ENCODE assay signal across 8 mouse cellular contexts in the genomic region with DNA sequence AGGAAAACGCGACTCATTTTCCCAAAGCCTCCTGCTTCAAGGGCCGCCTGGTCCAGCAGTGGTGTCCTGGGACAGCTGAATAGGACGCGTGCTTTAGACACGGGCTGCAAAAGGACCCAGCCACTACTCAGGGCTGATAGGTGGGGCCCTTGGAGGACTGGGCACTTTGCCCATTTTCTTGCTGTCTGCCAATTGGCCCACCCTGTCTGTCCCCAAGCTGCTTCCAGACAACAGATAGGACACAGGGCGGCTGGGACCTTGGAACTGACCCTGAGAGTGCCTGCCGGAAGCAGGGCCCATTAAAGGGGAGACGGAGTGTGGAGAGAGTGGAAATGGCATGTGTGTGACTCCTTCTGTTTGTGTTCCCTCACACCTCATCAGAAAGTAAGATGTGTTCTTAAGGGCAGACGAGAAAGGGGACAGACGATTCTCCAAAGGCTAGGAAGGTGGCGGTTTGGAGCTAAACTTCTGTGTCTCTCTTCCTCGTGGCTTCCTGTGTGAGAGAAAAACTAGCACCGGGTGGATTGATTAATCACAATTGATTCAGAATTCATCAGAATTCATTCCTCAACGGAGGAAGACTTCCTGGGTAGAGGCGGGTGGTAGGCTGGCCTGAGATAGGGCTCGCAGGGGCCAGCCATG. TPM values are rescaled to one million over a fixed set of nuclear protein-coding genes. Genes with fewer than 3 reads are reported as not detected.
A peak's percentile ranks its signal among the peaks of the same experiment; 100 is the strongest.
DNase-seq lines count a peak whose midpoint lies in the region; ATAC-seq and TF ChIP-seq lines count a peak whose summit lies in the region.

No protein-coding gene starts in this region.

- ATAC-seq in G1E (ENCODE audit: extremely low read depth, insufficient number of reproducible peaks, low FRiP score, poor library complexity, severe bottlenecking), result no peak
- ATAC-seq in forebrain, embryonic 14.5 days, result peak; percentile 45
- peak; percentile 85 for ATAC-seq in heart, postnatal 0 days (ENCODE audit: insufficient read depth, low read depth)
- ATAC-seq in liver, postnatal 0 days, result peak; percentile 67
- ATAC-seq in neural tube, embryonic 14.5 days (ENCODE audit: low read depth), result peak; percentile 50

- no peaks in the 10 kb centered on the region for H3K9me3 ChIP-seq in G1E (replicated peaks)
- no peaks in the 10 kb centered on the region for H3K9me3 ChIP-seq in forebrain, embryonic 14.5 days (replicated peaks; ENCODE audit: control insufficient read depth, low read length)
- no peaks in the 10 kb centered on the region for H3K9me3 ChIP-seq in heart, postnatal 0 days (replicated peaks; ENCODE audit: control insufficient read depth, low read length)
- H3K9me3 ChIP-seq in liver, postnatal 0 days (ENCODE audit: low read length), result no peaks in the 10 kb centered on the region
- H3K9me3 ChIP-seq in neural tube, embryonic 14.5 days (ENCODE audit: control insufficient read depth, low read length), result no peaks in the 10 kb centered on the region

- DNase-seq in G1E (ENCODE audit: low spot score), result peak; percentile 47
- DNase-seq in c-Kit-positive CD71-positive TER-119-positive erythroid progenitor cells, embryonic 14.5 days (ENCODE audit: low spot score), result peak; percentile 49
- DNase-seq in forebrain, embryonic 14.5 days (ENCODE audit: low spot score), result peak; percentile 81
- DNase-seq in heart, postnatal 0 days (ENCODE audit: low spot score), result peak; percentile 98
- peak; percentile 83 to 94 for DNase-seq in kidney, postnatal 25 days
- peak; percentile 81 for DNase-seq in liver, postnatal 0 days
- peak; percentile 76 for DNase-seq in testis, postnatal 14 days (ENCODE audit: low spot score)

- peak overlapping the region; percentile 76; the same call in 1 of the 2 replicates for H3K4me3 ChIP-seq in G1E (ENCODE audit: low read depth, low read length)
- H3K4me3 ChIP-seq in forebrain, embryonic 14.5 days (ENCODE audit: low read depth, low read length), result peak overlapping the region; percentile 95
- H3K4me3 ChIP-seq in heart, postnatal 0 days (ENCODE audit: low read depth, low read length), result peak overlapping the region; percentile 33
- peak overlapping the region; percentile 53 for H3K4me3 ChIP-seq in liver, postnatal 0 days (ENCODE audit: low read depth, low read length)
- H3K4me3 ChIP-seq in neural tube, embryonic 14.5 days (ENCODE audit: low read depth, low read length), result peak overlapping the region; percentile 70

- WGBS in forebrain, embryonic 14.5 days, result 31% methylated on average over 17 of the region's 17 CpGs
- WGBS in heart, postnatal 0 days, result 10% methylated on average over 17 of the region's 17 CpGs
- 35% methylated on average over 17 of the region's 17 CpGs for WGBS in liver, postnatal 0 days (ENCODE audit: insufficient replicate concordance)
- 29% methylated on average over 17 of the region's 17 CpGs for WGBS in neural tube, embryonic 14.5 days

- peaks cover 23% of the 10 kb centered on the region for H3K4me1 ChIP-seq in G1E (ENCODE audit: insufficient read depth, low read depth, low read length)
- H3K4me1 ChIP-seq in forebrain, embryonic 14.5 days (ENCODE audit: control insufficient read depth, insufficient read depth, low read length), result peaks cover 21% of the 10 kb centered on the region
- H3K4me1 ChIP-seq in heart, postnatal 0 days (ENCODE audit: control insufficient read depth, insufficient read depth), result peaks cover 30% of the 10 kb centered on the region
- peaks cover 36% of the 10 kb centered on the region for H3K4me1 ChIP-seq in liver, postnatal 0 days (ENCODE audit: insufficient read depth)
- H3K4me1 ChIP-seq in neural tube, embryonic 14.5 days (ENCODE audit: control insufficient read depth, insufficient read depth, low read length), result peaks cover 18% of the 10 kb centered on the region; the same call in 1 of the 2 replicates

- peaks cover 36% of the 10 kb centered on the region for H3K27me3 ChIP-seq in G1E (ENCODE audit: insufficient read depth, low read length)
- no peaks in the 10 kb centered on the region for H3K27me3 ChIP-seq in forebrain, embryonic 14.5 days (replicated peaks; ENCODE audit: control insufficient read depth, insufficient read depth, low read length)
- H3K27me3 ChIP-seq in heart, postnatal 0 days (ENCODE audit: control insufficient read depth, insufficient read depth, low read length), result no peaks in the 10 kb centered on the region
- H3K27me3 ChIP-seq in liver, postnatal 0 days (ENCODE audit: insufficient read depth, low read length), result no peaks in the 10 kb centered on the region
- no peaks in the 10 kb centered on the region for H3K27me3 ChIP-seq in neural tube, embryonic 14.5 days (ENCODE audit: control insufficient read depth, insufficient read depth, low read length)

- H3K27ac ChIP-seq in forebrain, embryonic 14.5 days (ENCODE audit: low read depth, low read length), result peak overlapping the region; percentile 64
- peak overlapping the region; percentile 99 for H3K27ac ChIP-seq in heart, postnatal 0 days (ENCODE audit: low read depth)
- peak overlapping the region; percentile 95 for H3K27ac ChIP-seq in liver, postnatal 0 days (ENCODE audit: low read depth)
- H3K27ac ChIP-seq in neural tube, embryonic 14.5 days (ENCODE audit: low read depth, low read length), result peak overlapping the region; percentile 85

- no peak for TF ChIP-seq CTCF in G1E (IDR thresholded peaks at IDR 0.05; ENCODE audit: low read depth, low read length)
- TF ChIP-seq CTCF in heart, postnatal 0 days (IDR thresholded peaks at IDR 0.05; ENCODE audit: low read depth), result no peak
- TF ChIP-seq CTCF in liver, postnatal 0 days (IDR thresholded peaks at IDR 0.05; ENCODE audit: low read depth), result no peak

- H3K4me2 ChIP-seq in forebrain, embryonic 14.5 days (ENCODE audit: low read length), result peak overlapping the region; percentile 57
- H3K4me2 ChIP-seq in heart, postnatal 0 days (ENCODE audit: low read depth, low read length), result peak overlapping the region; percentile 73
- H3K4me2 ChIP-seq in liver, postnatal 0 days (ENCODE audit: low read depth, low read length), result peak overlapping the region; percentile 91
- H3K4me2 ChIP-seq in neural tube, embryonic 14.5 days (ENCODE audit: low read depth, low read length), result peak overlapping the region; percentile 42

- TF ChIP-seq EP300 in heart, postnatal 0 days (IDR thresholded peaks at IDR 0.05; ENCODE audit: low read depth), result peak; percentile 86
- peak; percentile 32 for TF ChIP-seq EP300 in liver, postnatal 0 days (IDR thresholded peaks at IDR 0.05; ENCODE audit: low read depth)

- H3K9ac ChIP-seq in forebrain, embryonic 14.5 days (ENCODE audit: low read length), result peak overlapping the region; percentile 54; the same call in 1 of the 2 replicates
- H3K9ac ChIP-seq in heart, postnatal 0 days (replicated peaks; ENCODE audit: low read depth, low read length), result peak overlapping the region; percentile 62
- H3K9ac ChIP-seq in liver, postnatal 0 days (replicated peaks), result peak overlapping the region; percentile 71
- H3K9ac ChIP-seq in neural tube, embryonic 14.5 days (replicated peaks; ENCODE audit: low read depth, low read length), result peak overlapping the region; percentile 44

- H3K36me3 ChIP-seq in G1E (replicated peaks), result peaks cover 19% of the 10 kb centered on the region
- H3K36me3 ChIP-seq in forebrain, embryonic 14.5 days (ENCODE audit: control insufficient read depth, insufficient read depth, low read length), result peaks cover 8% of the 10 kb centered on the region; the same call in 1 of the 2 replicates
- H3K36me3 ChIP-seq in heart, postnatal 0 days (replicated peaks; ENCODE audit: control insufficient read depth, insufficient read depth, low read length), result peaks cover 4% of the 10 kb centered on the region
- peaks cover 14% of the 10 kb centered on the region for H3K36me3 ChIP-seq in liver, postnatal 0 days (replicated peaks; ENCODE audit: insufficient read depth, low read length)
- no peaks in the 10 kb centered on the region for H3K36me3 ChIP-seq in neural tube, embryonic 14.5 days (ENCODE audit: control insufficient read depth, insufficient read depth, low read length)

RNA-seq across cellular contexts. Expression of a gene that starts 1.0 kb away (rescaled TPM):
- total RNA-seq in G1E (2014; fragmentation: Nextera tagmentation) (10.5 and 13.1 TPM in 2 replicates), G1E (2017) (0.98 and 1.9 TPM in 2 replicates)
- 6.9 and 7.7 TPM in 2 replicates for polyA plus RNA-seq in G1E (2012)
- polyA plus RNA-seq in forebrain, embryonic 14.5 days (2014; fragmentation: Nextera tagmentation; extraction: Ambion mirVana), result 12.2 and 14.7 TPM in 2 replicates
- 31.9 and 47.6 TPM in 2 replicates for total RNA-seq in heart, postnatal 0 days (2014; rRNA removed; ENCODE audit: low replicate concordance)
- polyA plus RNA-seq in heart, postnatal 0 days (2015; fragmentation: Nextera tagmentation; extraction: Ambion mirVana), result 7.7 and 10.9 TPM in 2 replicates
- 7.8 and 8.1 TPM in 2 replicates for polyA plus RNA-seq in liver, postnatal 0 days (2015; fragmentation: Nextera tagmentation; extraction: Ambion mirVana)
- 18.6 and 19.6 TPM in 2 replicates for polyA plus RNA-seq in neural tube, embryonic 14.5 days (2014; fragmentation: Nextera tagmentation; extraction: Ambion mirVana)

Comparison
In these comparisons a context has a peak if more than half of its experiments do, and no peak if none do; other contexts are left out.
1. DNase-seq: peak in every context shown above with its lines; median percentile 98 in heart, postnatal 0 days; 88 in kidney, postnatal 25 days; 81 in forebrain, embryonic 14.5 days; 81 in liver, postnatal 0 days; 76 in testis, postnatal 14 days; 49 in c-Kit-positive CD71-positive TER-119-positive erythroid progenitor cells, embryonic 14.5 days; 47 in G1E.
2. H3K4me3 ChIP-seq: peak in every context shown above with its lines; median percentile 95 in forebrain, embryonic 14.5 days; 76 in G1E; 70 in neural tube, embryonic 14.5 days; 53 in liver, postnatal 0 days; 33 in heart, postnatal 0 days.